Mouse (Mus musculus) embryonic facial prominence, embryonic 14.5 days (tissue): ENCODE measurements around the gene Nck2. TPM values are rescaled to one million over a fixed set of nuclear protein-coding genes. Genes with fewer than 3 reads are reported as not detected.

Source experiments
- ATAC-seq: fragments of 200-750 bp; cut with Nextera tagmentation; 2 replicates; pipeline ENCODE4 v1.8.0; 2017; ENCODE audit warnings: low read depth, moderate number of reproducible peaks, moderate TSS enrichment
- DNase-seq: peaks from one replicate; pipeline ENCODE4 v3.0.0-alpha.2; 2015; ENCODE audit warnings: low spot score
- H3K27ac ChIP-seq: fragments of 300-500 bp; sonication (generic); replicated peaks from 2 replicates; pipeline ENCODE4 v1.5.1; 2014; ENCODE audit warnings: low read depth, mild to moderate bottlenecking, low read length, moderate library complexity
- H3K27me3 ChIP-seq: fragments of 300-500 bp; sonication (generic); replicated peaks from 2 replicates; pipeline ENCODE4 v1.6.1; 2014; ENCODE audit warnings: low read length; ENCODE audit not compliant: control insufficient read depth, insufficient read depth
- H3K36me3 ChIP-seq: fragments of 300-500 bp; sonication (generic); 2 replicates; pipeline ENCODE4 v1.6.1; 2014; ENCODE audit warnings: low read length, mixed read lengths; ENCODE audit not compliant: control insufficient read depth, insufficient read depth
- H3K4me1 ChIP-seq: fragments of 300-500 bp; sonication (generic); 2 replicates; pipeline ENCODE4 v1.6.1; 2014; ENCODE audit warnings: antibody characterized with exemption, low read length; ENCODE audit not compliant: control insufficient read depth, insufficient read depth
- H3K4me2 ChIP-seq: fragments of 300-500 bp; sonication (generic); 2 replicates; pipeline ENCODE4 v1.6.1; 2014; ENCODE audit warnings: low read depth, mild to moderate bottlenecking, low read length, moderate library complexity, mixed read lengths
- H3K4me3 ChIP-seq: fragments of 300-500 bp; sonication (generic); 2 replicates; pipeline ENCODE4 v1.5.1; 2014; ENCODE audit warnings: low read depth, mild to moderate bottlenecking, low read length
- H3K9ac ChIP-seq: fragments of 300-500 bp; sonication (generic); 2 replicates; pipeline ENCODE4 v1.6.1; 2014; ENCODE audit warnings: low read depth, mild to moderate bottlenecking, low read length, moderate library complexity, mixed read lengths
- H3K9me3 ChIP-seq: fragments of 300-500 bp; sonication (generic); 2 replicates; pipeline ENCODE4 v1.6.1; 2016; ENCODE audit warnings: low read length; ENCODE audit not compliant: control insufficient read depth
- WGBS: fragments of 180-500 bp; shearing (Covaris S2); extraction: QIAGEN DNeasy Blood & Tissue Kit; methylation state at CpG from one replicate; pipeline ENCODE4 v1.1.7; 2014; 5-methylcytosine and 5-hydroxymethylcytosine counted together
- polyA plus RNA-seq: library from polyadenylated mRNA; unstranded; fragments of >200 nt; fragmentation: Nextera tagmentation; extraction: Ambion mirVana; gene quantifications from 2 replicates; pipeline ENCODE4 v1.2.1, GENCODE M21; 2014

Gene Nck2
- polyA plus RNA-seq, 1 experiment from 2014 or later: 37.3 TPM

DNA sequence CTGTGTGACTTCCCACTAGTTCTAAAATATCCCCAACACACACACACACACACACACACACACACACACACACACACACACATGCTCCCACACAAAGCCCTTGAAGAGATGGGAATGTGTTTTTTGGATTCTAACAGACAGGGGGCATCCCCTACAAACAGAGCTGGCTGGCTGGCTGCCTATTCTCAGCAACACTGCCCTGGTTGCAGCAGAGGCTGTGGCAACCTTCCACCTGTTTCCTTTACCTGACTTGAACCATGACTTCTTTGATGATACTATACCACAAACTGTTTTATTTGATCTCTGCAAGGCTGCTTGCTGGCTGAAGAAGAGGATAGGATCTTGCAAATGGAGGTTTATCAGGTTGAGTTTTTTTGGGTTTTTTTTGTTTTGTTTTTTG lies 41.0 kb upstream of the Nck2 start:
- no peak overlapping the region for H3K27ac ChIP-seq
- H3K4me1 ChIP-seq: no peaks in the 10 kb centered on the region
- no peak overlapping the region for H3K9ac ChIP-seq
- no peak overlapping the region for H3K4me3 ChIP-seq
- ATAC-seq: no peak
- H3K27me3 ChIP-seq: no peaks in the 10 kb centered on the region
- no peaks in the 10 kb centered on the region for H3K9me3 ChIP-seq
- no peak for DNase-seq
- H3K4me2 ChIP-seq: no peak overlapping the region
- no peaks in the 10 kb centered on the region for H3K36me3 ChIP-seq

DNA sequence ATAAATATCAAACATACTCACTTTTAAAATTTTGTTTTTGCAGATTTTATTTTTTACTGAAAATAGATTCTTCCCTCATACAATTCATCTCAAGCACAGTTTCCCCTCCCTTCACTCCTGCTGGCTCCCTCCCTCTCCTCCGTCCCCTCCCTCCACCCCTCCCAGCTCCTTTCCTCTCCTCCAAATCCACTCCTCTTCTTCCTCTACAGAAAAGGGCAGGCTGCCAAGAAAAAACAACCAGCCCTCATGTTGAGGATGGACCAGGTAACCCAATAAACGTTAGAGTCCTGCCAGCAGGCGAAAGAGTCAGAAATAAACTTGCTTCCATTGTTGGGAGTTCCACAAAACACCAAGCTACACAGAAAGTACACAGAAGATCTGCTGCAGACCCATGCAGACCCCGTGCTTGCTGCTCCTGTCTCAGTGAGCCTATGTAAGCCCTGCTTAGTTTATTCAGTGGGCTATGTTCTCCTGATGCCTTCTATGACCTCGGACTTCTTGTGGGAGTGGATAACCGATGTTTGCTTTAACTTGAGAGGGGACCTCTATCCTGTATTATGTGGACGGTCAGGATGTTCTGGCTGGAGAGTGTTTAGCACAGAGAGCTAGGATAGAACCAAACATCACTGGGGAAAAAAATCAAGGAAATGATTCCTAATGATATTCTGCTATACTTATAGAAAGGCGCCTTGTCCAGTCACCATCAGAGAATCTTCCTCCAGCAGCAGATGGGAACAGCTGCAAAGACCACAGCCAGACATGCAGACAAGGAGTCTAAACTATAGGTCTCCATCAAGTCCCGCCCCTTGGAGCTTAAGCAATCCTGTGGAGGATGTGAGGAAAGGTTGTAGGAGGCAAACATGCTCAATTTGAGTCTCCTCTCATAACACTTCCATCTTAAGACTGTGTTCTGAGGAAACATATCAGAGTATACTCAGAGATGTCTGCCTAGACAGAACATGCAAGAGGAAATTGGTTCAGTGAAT lies 39.4 kb upstream of the Nck2 start:
- Histone ChIP-seq H3K27ac (no peak overlapping the region), H3K9ac (no peak overlapping the region), H3K4me1 (peaks cover 4% of the 10 kb centered on the region; the same call in 1 of the 2 replicates), H3K9me3 (no peaks in the 10 kb centered on the region), H3K27me3 (no peaks in the 10 kb centered on the region), H3K36me3 (no peaks in the 10 kb centered on the region), H3K4me2 (no peak overlapping the region), H3K4me3 (no peak overlapping the region)
- WGBS: 49% methylated on average over 9 of the region's 9 CpGs
- no peak for ATAC-seq
- DNase-seq: no peak

DNA sequence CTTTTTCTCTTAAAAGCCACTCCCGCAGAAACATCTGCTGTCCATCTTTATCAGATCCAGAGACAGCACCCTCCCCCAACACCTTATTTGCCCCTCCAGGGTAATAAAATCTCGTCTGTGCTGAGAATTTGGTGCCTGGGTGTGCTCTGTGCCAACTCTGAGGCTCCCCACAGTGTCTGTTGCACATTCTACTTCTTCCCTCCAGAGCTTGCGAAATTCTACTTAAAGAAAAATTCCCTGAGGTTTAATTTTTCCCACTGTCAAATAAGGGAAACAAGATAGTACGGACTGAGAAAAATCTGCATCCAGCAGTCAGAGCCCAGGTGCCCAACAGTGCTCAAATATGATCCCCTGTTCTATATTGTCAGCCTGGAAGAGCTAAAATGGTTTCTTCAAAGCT lies 35.4 kb upstream of the Nck2 start:
- Histone ChIP-seq H3K27ac (no peak overlapping the region), H3K4me3 (no peak overlapping the region), H3K9me3 (no peaks in the 10 kb centered on the region), H3K4me2 (no peak overlapping the region), H3K36me3 (no peaks in the 10 kb centered on the region), H3K4me1 (peaks cover 7% of the 10 kb centered on the region; the same call in 1 of the 2 replicates), H3K9ac (no peak overlapping the region), H3K27me3 (no peaks in the 10 kb centered on the region)
- WGBS: 52% methylated on average over 4 of the region's 4 CpGs
- DNase-seq (no peak), ATAC-seq (no peak)

DNA sequence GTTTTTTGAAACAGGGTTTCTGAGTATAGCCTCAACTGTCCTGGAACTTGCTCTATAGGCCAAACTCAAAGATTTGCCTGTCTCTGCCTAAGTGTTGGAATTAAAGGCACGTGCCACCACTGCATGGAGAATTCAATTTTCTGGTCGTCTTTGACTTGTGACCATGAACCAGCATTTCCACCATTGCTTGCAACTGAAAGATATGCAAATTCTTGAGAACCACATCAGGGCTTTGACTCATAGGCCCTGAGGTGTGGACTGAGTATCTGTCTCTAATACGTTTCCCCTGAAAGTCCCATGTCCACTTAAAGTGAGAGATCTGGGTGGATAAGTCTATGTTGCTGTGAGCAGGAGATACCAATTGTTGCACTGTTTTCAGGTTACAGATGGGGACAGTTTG lies 31.6 kb upstream of the Nck2 start:
- no peaks in the 10 kb centered on the region for H3K36me3 ChIP-seq
- no peak overlapping the region for H3K27ac ChIP-seq
- H3K4me2 ChIP-seq: no peak overlapping the region
- no peaks in the 10 kb centered on the region for H3K9me3 ChIP-seq
- H3K4me1 ChIP-seq: peaks cover 7% of the 10 kb centered on the region; the same call in 1 of the 2 replicates
- H3K9ac ChIP-seq: no peak overlapping the region
- H3K4me3 ChIP-seq: no peak overlapping the region
- WGBS: 74% methylated on average over 3 of the region's 3 CpGs
- ATAC-seq: no peak
- DNase-seq: no peak
- no peaks in the 10 kb centered on the region for H3K27me3 ChIP-seq

DNA sequence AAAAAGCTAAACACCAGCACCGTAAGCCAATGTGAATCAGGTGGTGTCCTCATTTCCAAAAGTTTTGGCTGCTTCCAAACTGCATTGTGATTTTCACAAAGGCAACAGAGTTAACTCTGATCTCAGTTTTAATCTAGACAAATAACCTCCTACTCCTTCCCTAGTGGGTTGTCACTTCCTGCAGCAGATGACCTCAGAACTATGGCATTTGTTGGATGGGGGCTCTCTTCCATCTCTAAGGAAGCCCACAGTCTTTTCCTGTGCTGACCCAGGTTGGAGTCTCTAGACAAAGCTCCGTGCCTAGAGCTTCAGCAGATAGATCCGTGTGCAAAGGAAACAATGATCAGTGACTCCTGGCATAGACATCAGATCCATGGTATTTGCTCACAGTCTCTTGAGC lies 31.1 kb upstream of the Nck2 start:
- Histone ChIP-seq H3K27me3 (no peaks in the 10 kb centered on the region), H3K36me3 (no peaks in the 10 kb centered on the region), H3K9ac (no peak overlapping the region), H3K4me2 (no peak overlapping the region), H3K27ac (no peak overlapping the region), H3K4me1 (peaks cover 7% of the 10 kb centered on the region; the same call in 1 of the 2 replicates), H3K9me3 (no peaks in the 10 kb centered on the region), H3K4me3 (no peak overlapping the region)
- no peak for DNase-seq
- no peak for ATAC-seq
- 76% methylated on average over 3 of the region's 3 CpGs for WGBS

DNA sequence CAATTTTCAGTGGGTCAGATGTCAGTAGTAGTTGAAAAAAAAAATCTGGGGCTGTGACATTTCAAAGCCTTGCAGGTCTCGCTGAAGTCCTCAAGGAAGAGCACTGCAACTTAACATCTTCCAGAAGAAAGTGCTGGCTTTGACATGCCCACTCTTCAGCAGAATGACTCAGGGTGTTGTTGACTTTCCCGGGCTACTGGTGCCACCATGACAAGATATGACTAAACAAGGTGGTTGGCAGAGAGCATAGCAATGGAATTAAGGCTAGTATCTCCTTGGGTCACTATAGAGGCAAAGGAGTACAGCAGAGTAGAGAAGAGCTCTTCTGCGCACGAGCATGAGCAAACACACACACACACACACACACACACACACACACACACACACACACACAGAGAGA lies 30.6 kb upstream of the Nck2 start:
- H3K9ac ChIP-seq: no peak overlapping the region
- H3K36me3 ChIP-seq: no peaks in the 10 kb centered on the region
- WGBS: 70% methylated on average over 4 of the region's 4 CpGs
- no peak overlapping the region for H3K4me2 ChIP-seq
- H3K4me3 ChIP-seq: no peak overlapping the region
- ATAC-seq: no peak
- H3K27ac ChIP-seq: no peak overlapping the region
- H3K9me3 ChIP-seq: no peaks in the 10 kb centered on the region
- peaks cover 6% of the 10 kb centered on the region; the same call in 1 of the 2 replicates for H3K4me1 ChIP-seq
- no peak for DNase-seq
- H3K27me3 ChIP-seq: no peaks in the 10 kb centered on the region

DNA sequence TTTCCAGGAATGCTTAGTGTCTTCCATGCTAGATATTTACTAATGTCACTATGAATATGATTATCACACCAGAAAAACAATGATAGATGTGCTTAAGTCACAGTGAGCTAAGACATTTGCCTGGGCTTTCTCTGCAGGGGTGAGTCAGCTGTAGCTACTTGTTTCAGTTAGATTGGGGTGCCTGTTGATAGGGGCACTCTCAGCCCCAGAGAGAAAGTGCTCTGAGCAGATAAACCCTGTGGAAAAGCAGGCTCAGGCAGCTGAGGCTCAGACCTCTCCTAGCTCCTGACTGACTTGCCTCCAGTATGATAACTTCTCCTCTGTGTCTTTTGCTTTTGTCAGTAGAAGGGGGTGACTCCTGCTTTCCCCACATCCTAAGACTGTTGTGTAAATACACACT lies 30.2 kb upstream of the Nck2 start:
- H3K4me3 ChIP-seq: no peak overlapping the region
- H3K27ac ChIP-seq: no peak overlapping the region
- H3K4me1 ChIP-seq: peaks cover 3% of the 10 kb centered on the region; the same call in 1 of the 2 replicates
- H3K9ac ChIP-seq: no peak overlapping the region
- no peaks in the 10 kb centered on the region for H3K27me3 ChIP-seq
- no peak for ATAC-seq
- DNase-seq: no peak
- H3K36me3 ChIP-seq: no peaks in the 10 kb centered on the region
- H3K9me3 ChIP-seq: no peaks in the 10 kb centered on the region
- no peak overlapping the region for H3K4me2 ChIP-seq

DNA sequence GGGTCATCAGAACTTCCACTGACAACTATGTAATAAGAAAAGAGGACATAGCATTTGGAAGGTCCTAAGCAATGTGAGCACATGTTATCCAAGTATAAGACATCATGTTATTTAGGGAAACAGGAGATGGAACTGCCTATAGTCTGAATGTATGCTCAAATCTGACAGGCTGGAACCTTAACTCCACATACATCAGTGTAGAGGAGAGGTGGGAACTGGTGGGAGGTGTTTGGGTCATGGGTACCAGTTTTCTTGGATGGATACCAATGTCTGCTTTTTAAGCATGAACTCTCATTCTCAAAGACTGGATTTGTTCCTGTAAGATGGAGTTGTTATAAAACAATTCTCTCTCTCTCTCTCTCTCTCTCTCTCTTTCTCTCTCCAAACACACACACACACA lies 29.4 kb upstream of the Nck2 start:
- Histone ChIP-seq H3K36me3 (no peaks in the 10 kb centered on the region), H3K9me3 (peaks cover 5% of the 10 kb centered on the region; the same call in 1 of the 2 replicates), H3K27me3 (no peaks in the 10 kb centered on the region), H3K4me1 (peaks cover 3% of the 10 kb centered on the region; the same call in 1 of the 2 replicates), H3K27ac (no peak overlapping the region), H3K9ac (no peak overlapping the region), H3K4me3 (no peak overlapping the region), H3K4me2 (no peak overlapping the region)
- ATAC-seq (no peak), DNase-seq (no peak)
